Mouse (Mus musculus) MEL (cell line): ENCODE results near the gene Ppip5k1.

ENCODE experiments used
- BHLHE40 ChIP-seq: IDR thresholded peaks from 2 replicates; pipeline ENCODE4 v1.6.1; 2012; ENCODE audit warnings: low read depth, mild to moderate bottlenecking, inconsistent platforms, low read length, improper control_type of control experiment, borderline replicate concordance
- CTCF ChIP-seq, 3 experiments: IDR thresholded peaks in 2 of 3; conservative IDR thresholded peaks in 1 of 3; 2 replicates each; pipeline ENCODE4 v1.5.1; 2011 to 2012; ENCODE audit warnings: low read length in 3 of 3, low read depth in 2 of 3, mild to moderate bottlenecking in 2 of 3, improper control_type of control experiment in 1 of 3, inconsistent platforms in 1 of 3, mixed read lengths in 1 of 3, moderate library complexity in 1 of 3; ENCODE audit not compliant: control insufficient read depth in 1 of 3, insufficient read depth in 1 of 3, poor library complexity in 1 of 3, severe bottlenecking in 1 of 3
- EP300 ChIP-seq, 2 experiments: IDR thresholded peaks; 2 replicates each; pipeline ENCODE4 v1.6.1; 2011; ENCODE audit warnings: improper control_type of control experiment in 2 of 2, low read length in 2 of 2, low read depth in 1 of 2, mild to moderate bottlenecking in 1 of 2
- GATA1 ChIP-seq: IDR thresholded peaks from 2 replicates; pipeline ENCODE4 v1.6.1; 2011; ENCODE audit warnings: low read depth, low read length, improper control_type of control experiment
- HCFC1 ChIP-seq: IDR thresholded peaks from 2 replicates; pipeline ENCODE4 v1.6.1; 2012; ENCODE audit warnings: low read depth, mild to moderate bottlenecking, inconsistent platforms, low read length, improper control_type of control experiment, moderate library complexity
- MAX ChIP-seq: IDR thresholded peaks from 2 replicates; pipeline ENCODE4 v1.6.1; 2011; ENCODE audit warnings: low read length, improper control_type of control experiment
- MEF2A ChIP-seq: IDR thresholded peaks from 2 replicates; pipeline ENCODE4 v1.6.1; 2014; ENCODE audit warnings: low read depth, mild to moderate bottlenecking, inconsistent platforms, low read length, improper control_type of control experiment; ENCODE audit not compliant: poor library complexity, insufficient replicate concordance, severe bottlenecking; ENCODE audit errors: extremely low read depth
- NELFE ChIP-seq: IDR thresholded peaks from 2 replicates; pipeline ENCODE4 v1.6.1; 2011; ENCODE audit warnings: low read depth, low read length, improper control_type of control experiment
- POLR2A ChIP-seq, 2 experiments: IDR thresholded peaks; 2 replicates each; pipeline ENCODE4 v1.6.1; 2011 to 2012; ENCODE audit warnings: low read length in 2 of 2, mild to moderate bottlenecking in 2 of 2, control low read depth in 1 of 2, improper control_type of control experiment in 1 of 2, low read depth in 1 of 2, moderate library complexity in 1 of 2; ENCODE audit not compliant: control insufficient read depth in 1 of 2, insufficient read depth in 1 of 2, poor library complexity in 1 of 2
- TCF12 ChIP-seq: IDR thresholded peaks from 2 replicates; pipeline ENCODE4 v1.6.1; 2014; ENCODE audit warnings: low read depth, mild to moderate bottlenecking, inconsistent platforms, low read length, improper control_type of control experiment, moderate library complexity
- USF1 ChIP-seq: IDR thresholded peaks from 2 replicates; pipeline ENCODE4 v1.6.1; 2014; ENCODE audit warnings: low read depth, mild to moderate bottlenecking, inconsistent platforms, low read length, improper control_type of control experiment, moderate library complexity
- ZKSCAN1 ChIP-seq: IDR thresholded peaks from 2 replicates; pipeline ENCODE4 v1.6.1; 2012; ENCODE audit warnings: low read depth, mild to moderate bottlenecking, inconsistent platforms, low read length, improper control_type of control experiment, moderate library complexity

DNA sequence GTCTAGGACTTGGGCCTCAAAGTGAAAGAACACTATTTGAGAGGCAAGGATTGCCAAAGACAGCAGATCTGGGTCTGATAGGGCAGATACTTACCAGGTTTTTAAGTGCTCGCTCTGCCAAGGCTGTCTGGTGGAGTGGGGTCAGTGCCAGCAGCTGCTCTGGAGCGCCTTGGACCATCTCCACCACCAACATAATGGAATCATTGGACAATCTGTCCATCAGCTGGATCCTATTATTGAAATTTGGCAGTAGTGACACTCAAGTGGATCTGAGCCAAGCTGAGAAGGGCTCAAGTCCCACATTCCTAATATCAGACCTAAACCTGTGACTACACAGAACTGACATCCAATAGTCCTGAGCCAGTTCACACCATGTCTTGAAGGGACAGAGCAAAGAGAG lies 13.6 kb upstream of the Ppip5k1 start:
- TF ChIP-seq MAX (no peak), USF1 (no peak), NELFE (no peak), EP300 (IDR thresholded peaks at IDR 0.05; ENCODE audit: low read depth in 1 of 2, low read length in 2 of 2) (no peak), BHLHE40 (no peak), CTCF (IDR thresholded peaks at IDR 0.05 in 2 of 3, conservative IDR thresholded peaks at IDR 0.05 in 1 of 3; ENCODE audit: control insufficient read depth in 1 of 3, insufficient read depth in 1 of 3, low read depth in 2 of 3, low read length in 3 of 3, poor library complexity in 1 of 3, severe bottlenecking in 1 of 3) (no peak), GATA1 (no peak), POLR2A (IDR thresholded peaks at IDR 0.05; ENCODE audit: control insufficient read depth in 1 of 2, insufficient read depth in 1 of 2, low read depth in 1 of 2, low read length in 2 of 2, poor library complexity in 1 of 2) (no peak), TCF12 (no peak), HCFC1 (no peak), MEF2A (no peak), ZKSCAN1 (no peak)
